Comparison of ENCODE assay signal across 9 mouse cellular contexts in genomic region chr1:187652445-187652844, GRCm38 (mm10). TPM values are rescaled to one million over a fixed set of nuclear protein-coding genes. Genes with fewer than 3 reads are reported as not detected.
DNase-seq lines count a peak whose midpoint lies in the region; ATAC-seq and TF ChIP-seq lines count a peak whose summit lies in the region.
"Had no signal": no experiment of that assay in that cellular context is flagged by ENCODE, and none has a peak within 500 bp of the region (broad histone marks: within the 10 kb centered on the region; RNA-seq: fewer than 3 reads in every experiment).

No protein-coding gene starts in this region.

- WGBS in heart, embryonic 10.5 days: 5% methylated on average over 7 of the region's 7 CpGs
- WGBS in embryonic facial prominence, embryonic 11.5 days: 9% methylated on average over 7 of the region's 7 CpGs
- WGBS in hindbrain, embryonic 14.5 days: 15% methylated on average over 7 of the region's 7 CpGs
- WGBS in liver, postnatal 0 days (ENCODE audit: insufficient replicate concordance): 15% methylated on average over 7 of the region's 7 CpGs

- no peak for TF ChIP-seq CTCF in liver, postnatal 0 days (IDR thresholded peaks at IDR 0.05; ENCODE audit: low read depth)

- peak; percentile 44 for ATAC-seq in embryonic facial prominence, embryonic 11.5 days (replicated peaks; ENCODE audit: insufficient number of reproducible peaks, low FRiP score, low TSS enrichment, low read depth)
- no peak for ATAC-seq in hindbrain, embryonic 14.5 days (ENCODE audit: low FRiP score)
- no peak for ATAC-seq in liver, postnatal 0 days

- H3K27me3 ChIP-seq in heart, embryonic 10.5 days (ENCODE audit: insufficient read depth, poor library complexity, severe bottlenecking): no peaks in the 10 kb centered on the region
- no peaks in the 10 kb centered on the region for H3K27me3 ChIP-seq in embryonic facial prominence, embryonic 11.5 days (ENCODE audit: control insufficient read depth, insufficient read depth, low read length)
- no peaks in the 10 kb centered on the region for H3K27me3 ChIP-seq in hindbrain, embryonic 14.5 days (ENCODE audit: control insufficient read depth, insufficient read depth, low read length)
- H3K27me3 ChIP-seq in liver, postnatal 0 days (ENCODE audit: insufficient read depth, low read length): no peaks in the 10 kb centered on the region

- no peak overlapping the region for H3K9ac ChIP-seq in embryonic facial prominence, embryonic 11.5 days (replicated peaks; ENCODE audit: low read length)
- H3K9ac ChIP-seq in hindbrain, embryonic 14.5 days: peak overlapping the region; percentile 90
- H3K9ac ChIP-seq in liver, postnatal 0 days (replicated peaks): no peak overlapping the region

- intact Hi-C loops in heart, postnatal 25 days (cut with DNase I): loop anchor here (5.0 kb wide), 1 partner anchor 45 kb away; no protein-coding TSS in a partner anchor

- no peaks in the 10 kb centered on the region for H3K9me3 ChIP-seq in heart, embryonic 10.5 days
- H3K9me3 ChIP-seq in embryonic facial prominence, embryonic 11.5 days (replicated peaks; ENCODE audit: control insufficient read depth, low read length): no peaks in the 10 kb centered on the region
- H3K9me3 ChIP-seq in hindbrain, embryonic 14.5 days (ENCODE audit: control insufficient read depth, low read length): no peaks in the 10 kb centered on the region
- H3K9me3 ChIP-seq in liver, postnatal 0 days (ENCODE audit: low read length): no peaks in the 10 kb centered on the region

- H3K4me1 ChIP-seq in heart, embryonic 10.5 days: peaks cover 34% of the 10 kb centered on the region
- H3K4me1 ChIP-seq in embryonic facial prominence, embryonic 11.5 days (ENCODE audit: control insufficient read depth, insufficient read depth, low read length): peaks cover 3% of the 10 kb centered on the region
- peaks cover 16% of the 10 kb centered on the region for H3K4me1 ChIP-seq in hindbrain, embryonic 14.5 days (replicated peaks; ENCODE audit: control insufficient read depth, insufficient read depth, low read length)
- peaks cover 9% of the 10 kb centered on the region; the same call in 1 of the 2 replicates for H3K4me1 ChIP-seq in liver, postnatal 0 days (ENCODE audit: insufficient read depth)

- DNase-seq in heart, embryonic 10.5 days (ENCODE audit: low spot score): no peak
- DNase-seq in heart, postnatal 25 days (ENCODE audit: low spot score): no peak
- no peak for DNase-seq in embryonic facial prominence, embryonic 11.5 days (ENCODE audit: low spot score)
- no peak for DNase-seq in hindbrain, embryonic 14.5 days (ENCODE audit: low spot score)
- peak; percentile 22 for DNase-seq in liver, postnatal 0 days
- no peak for DNase-seq in urinary bladder, adult 18-20 months (ENCODE audit: low spot score in 2 of 2)
- no peak for DNase-seq in ovary, postnatal 36 days (ENCODE audit: low spot score)
- no peak for DNase-seq in lung, postnatal 25 days (ENCODE audit: low spot score)

- H3K36me3 ChIP-seq in heart, embryonic 10.5 days: no peaks in the 10 kb centered on the region
- H3K36me3 ChIP-seq in embryonic facial prominence, embryonic 11.5 days (replicated peaks; ENCODE audit: control insufficient read depth, insufficient read depth, low read depth, low read length): no peaks in the 10 kb centered on the region
- H3K36me3 ChIP-seq in hindbrain, embryonic 14.5 days (replicated peaks; ENCODE audit: control insufficient read depth, insufficient read depth): no peaks in the 10 kb centered on the region
- H3K36me3 ChIP-seq in liver, postnatal 0 days (replicated peaks; ENCODE audit: insufficient read depth, low read length): no peaks in the 10 kb centered on the region

- peak overlapping the region; percentile 99 for H3K4me2 ChIP-seq in embryonic facial prominence, embryonic 11.5 days (ENCODE audit: low read depth, low read length)
- peak overlapping the region; percentile 89 for H3K4me2 ChIP-seq in hindbrain, embryonic 14.5 days (replicated peaks)
- H3K4me2 ChIP-seq in liver, postnatal 0 days (ENCODE audit: low read depth, low read length): peak overlapping the region; percentile 80

- peak overlapping the region; percentile 77 for H3K4me3 ChIP-seq in heart, embryonic 10.5 days
- H3K4me3 ChIP-seq in embryonic facial prominence, embryonic 11.5 days (ENCODE audit: low read depth, low read length): peak overlapping the region; percentile 60
- H3K4me3 ChIP-seq in hindbrain, embryonic 14.5 days (replicated peaks; ENCODE audit: low read length): peak overlapping the region; percentile 59
- H3K4me3 ChIP-seq in liver, postnatal 0 days (ENCODE audit: low read depth, low read length): peak overlapping the region; percentile 39

- H3K27ac ChIP-seq in heart, embryonic 10.5 days: peak overlapping the region; percentile 99
- H3K27ac ChIP-seq in embryonic facial prominence, embryonic 11.5 days (replicated peaks; ENCODE audit: low read depth, low read length): no peak overlapping the region
- no peak overlapping the region for H3K27ac ChIP-seq in hindbrain, embryonic 14.5 days
- no peak overlapping the region for H3K27ac ChIP-seq in liver, postnatal 0 days (ENCODE audit: low read depth)
- H3K27ac ChIP-seq: macrophage had no signal

- TF ChIP-seq EP300 in liver, postnatal 0 days (IDR thresholded peaks at IDR 0.05; ENCODE audit: low read depth): no peak

RNA-seq across cellular contexts. Expression of gene Esrrg, which starts 43.9 kb away (rescaled TPM):
- polyA plus RNA-seq in heart, embryonic 10.5 days (2016; fragmentation: Nextera tagmentation; extraction: Ambion mirVana): 22.4 and 38.9 TPM in 2 replicates
- 10 to 100 TPM; 39.5 to 44.0 TPM for total RNA-seq in heart, postnatal 25 days (2021)
- polyA plus RNA-seq in embryonic facial prominence, embryonic 11.5 days (2014; fragmentation: Nextera tagmentation; extraction: Ambion mirVana): 1.5 and 2.2 TPM in 2 replicates
- polyA plus RNA-seq in hindbrain, embryonic 14.5 days (2014; fragmentation: Nextera tagmentation; extraction: Ambion mirVana): 46.8 and 54.2 TPM in 2 replicates
- 0.05 and 0.11 TPM in 2 replicates for polyA plus RNA-seq in liver, postnatal 0 days (2015; fragmentation: Nextera tagmentation; extraction: Ambion mirVana)
- polyA plus RNA-seq: macrophage had no signal
